Mouse (Mus musculus): ENCODE measurements around the gene Dpysl5. TPM values are rescaled to one million over a fixed set of nuclear protein-coding genes. Genes with fewer than 3 reads are reported as not detected.
"Not testable (repeated sequence)": the region's sequence is repeated elsewhere in the genome, so short reads cannot be mapped to it uniquely, and the experiment has no call there.

Gene Dpysl5
- polyA plus RNA-seq, 1 experiment from 2014 or later: 5.4 TPM

- H3K4me3 ChIP-seq; H3K9me3 ChIP-seq; H3K4me1 ChIP-seq; H3K27ac ChIP-seq; H3K27me3 ChIP-seq; ATAC-seq (ENCODE audit: insufficient number of reproducible peaks, low FRiP score, low TSS enrichment, low read depth); H3K4me2 ChIP-seq; H3K9ac ChIP-seq: not testable (repeated sequence)
- peaks cover 28% of the 10 kb centered on the region for H3K36me3 ChIP-seq
- 93% methylated on average over 3 of the region's 3 CpGs for WGBS
Observed at GRCm38 (mm10) chr5:30678069-30678468, 33.3 kb upstream of the Dpysl5 start.

- 94% methylated on average over 4 of the region's 4 CpGs for WGBS
- no peaks in the 10 kb centered on the region for H3K9me3 ChIP-seq
- no peaks in the 10 kb centered on the region for H3K27me3 ChIP-seq
- peaks cover 21% of the 10 kb centered on the region for H3K36me3 ChIP-seq
- no peak overlapping the region for H3K4me2 ChIP-seq
- no peaks in the 10 kb centered on the region for H3K4me1 ChIP-seq
- ATAC-seq (ENCODE audit: insufficient number of reproducible peaks, low FRiP score, low TSS enrichment, low read depth): no peak
- no peak overlapping the region for H3K9ac ChIP-seq
- H3K27ac ChIP-seq: no peak overlapping the region
- no peak overlapping the region for H3K4me3 ChIP-seq
Observed at GRCm38 (mm10) chr5:30678722-30679296, 32.6 kb upstream of the Dpysl5 start.

GRCm38 (mm10) chr5:30679593-30679992, 31.8 kb upstream of the Dpysl5 start:
- no peaks in the 10 kb centered on the region for H3K4me1 ChIP-seq
- 80% methylated on average over 5 of the region's 5 CpGs for WGBS
- no peak for ATAC-seq (ENCODE audit: insufficient number of reproducible peaks, low FRiP score, low TSS enrichment, low read depth)

GRCm38 (mm10) chr5:30681970-30682369, 29.4 kb upstream of the Dpysl5 start:
- 82% methylated on average over 5 of the region's 5 CpGs for WGBS

More at GRCm38 (mm10) chr5:30679593-30679992, 31.8 kb upstream of the Dpysl5 start:
- Histone ChIP-seq H3K4me2 (no peak overlapping the region), H3K9ac (no peak overlapping the region), H3K27me3 (no peaks in the 10 kb centered on the region), H3K27ac (no peak overlapping the region), H3K4me3 (no peak overlapping the region), H3K9me3 (no peaks in the 10 kb centered on the region), H3K36me3 (peaks cover 14% of the 10 kb centered on the region)

GRCm38 (mm10) chr5:30682967-30683600, 28.3 kb upstream of the Dpysl5 start:
- Histone ChIP-seq H3K9me3 (no peaks in the 10 kb centered on the region), H3K9ac (no peak overlapping the region)

More at GRCm38 (mm10) chr5:30681970-30682369, 29.4 kb upstream of the Dpysl5 start:
- no peaks in the 10 kb centered on the region for H3K4me1 ChIP-seq
- ATAC-seq (ENCODE audit: insufficient number of reproducible peaks, low FRiP score, low TSS enrichment, low read depth): no peak
- no peaks in the 10 kb centered on the region for H3K36me3 ChIP-seq
- H3K4me3 ChIP-seq: no peak overlapping the region
- no peak overlapping the region for H3K27ac ChIP-seq
- no peaks in the 10 kb centered on the region for H3K27me3 ChIP-seq
- H3K4me2 ChIP-seq: no peak overlapping the region
- H3K9ac ChIP-seq: no peak overlapping the region
- H3K9me3 ChIP-seq: no peaks in the 10 kb centered on the region

GRCm38 (mm10) chr5:30683993-30684392, 27.4 kb upstream of the Dpysl5 start:
- Histone ChIP-seq H3K9ac (no peak overlapping the region), H3K27ac (no peak overlapping the region), H3K4me2 (no peak overlapping the region), H3K4me3 (no peak overlapping the region), H3K9me3 (no peaks in the 10 kb centered on the region), H3K36me3 (no peaks in the 10 kb centered on the region), H3K27me3 (no peaks in the 10 kb centered on the region), H3K4me1 (no peaks in the 10 kb centered on the region)
- ATAC-seq (ENCODE audit: insufficient number of reproducible peaks, low FRiP score, low TSS enrichment, low read depth): no peak
- WGBS: 78% methylated on average over 3 of the region's 3 CpGs

More at GRCm38 (mm10) chr5:30682967-30683600, 28.3 kb upstream of the Dpysl5 start:
- Histone ChIP-seq H3K27ac (no peak overlapping the region), H3K4me3 (no peak overlapping the region), H3K4me1 (no peaks in the 10 kb centered on the region), H3K4me2 (no peak overlapping the region), H3K27me3 (no peaks in the 10 kb centered on the region), H3K36me3 (no peaks in the 10 kb centered on the region)
- no peak for ATAC-seq (ENCODE audit: insufficient number of reproducible peaks, low FRiP score, low TSS enrichment, low read depth)

- no peaks in the 10 kb centered on the region for H3K36me3 ChIP-seq
- H3K4me2 ChIP-seq: no peak overlapping the region
- H3K4me3 ChIP-seq: no peak overlapping the region
- no peak overlapping the region for H3K9ac ChIP-seq
- no peaks in the 10 kb centered on the region for H3K27me3 ChIP-seq
- 64% methylated on average over 3 of the region's 3 CpGs for WGBS
- H3K27ac ChIP-seq: no peak overlapping the region
- no peaks in the 10 kb centered on the region for H3K9me3 ChIP-seq
- H3K4me1 ChIP-seq: no peaks in the 10 kb centered on the region
- ATAC-seq (ENCODE audit: insufficient number of reproducible peaks, low FRiP score, low TSS enrichment, low read depth): no peak
Observed at GRCm38 (mm10) chr5:30686781-30687180, 24.6 kb upstream of the Dpysl5 start.

GRCm38 (mm10) chr5:30700361-30701000, 10.9 kb upstream of the Dpysl5 start:
- Histone ChIP-seq H3K9me3 (no peaks in the 10 kb centered on the region), H3K36me3 (no peaks in the 10 kb centered on the region), H3K4me2 (no peak overlapping the region), H3K4me3 (no peak overlapping the region), H3K27me3 (0 out of 2 replicates have a peak, but pooled peaks cover 4% of the 10 kb centered on the region), H3K9ac (no peak overlapping the region), H3K4me1 (no peaks in the 10 kb centered on the region), H3K27ac (no peak overlapping the region)
- WGBS: 79% methylated on average over 8 of the region's 8 CpGs
- ATAC-seq (ENCODE audit: insufficient number of reproducible peaks, low FRiP score, low TSS enrichment, low read depth): no peak

GRCm38 (mm10) chr5:30701373-30701772, 10.0 kb upstream of the Dpysl5 start:
- H3K4me1 ChIP-seq; H3K27me3 ChIP-seq; H3K9ac ChIP-seq; H3K9me3 ChIP-seq; H3K36me3 ChIP-seq; H3K27ac ChIP-seq; H3K4me3 ChIP-seq; ATAC-seq (ENCODE audit: insufficient number of reproducible peaks, low FRiP score, low TSS enrichment, low read depth); H3K4me2 ChIP-seq: not testable (repeated sequence)
- 59% methylated on average over 4 of the region's 4 CpGs for WGBS

- Histone ChIP-seq H3K9ac (no peak overlapping the region), H3K27ac (no peak overlapping the region), H3K9me3 (no peaks in the 10 kb centered on the region), H3K4me1 (no peaks in the 10 kb centered on the region), H3K4me3 (no peak overlapping the region), H3K27me3 (0 out of 2 replicates have a peak, but pooled peaks cover 4% of the 10 kb centered on the region), H3K4me2 (no peak overlapping the region), H3K36me3 (no peaks in the 10 kb centered on the region)
- no peak for ATAC-seq (ENCODE audit: insufficient number of reproducible peaks, low FRiP score, low TSS enrichment, low read depth)
- 83% methylated on average over 3 of the region's 3 CpGs for WGBS
Observed at GRCm38 (mm10) chr5:30701866-30702265, 9.5 kb upstream of the Dpysl5 start.

GRCm38 (mm10) chr5:30709744-30710383, 1.5 kb upstream of the Dpysl5 start:
- no peak for ATAC-seq (ENCODE audit: insufficient number of reproducible peaks, low FRiP score, low TSS enrichment, low read depth)
- Histone ChIP-seq H3K4me2 (no peak overlapping the region), H3K9me3 (no peaks in the 10 kb centered on the region), H3K27me3 (peaks cover 56% of the 10 kb centered on the region), H3K4me1 (peaks cover 29% of the 10 kb centered on the region), H3K9ac (no peak overlapping the region), H3K36me3 (no peaks in the 10 kb centered on the region), H3K27ac (no peak overlapping the region), H3K4me3 (no peak overlapping the region)
- WGBS: 11% methylated on average over 13 of the region's 13 CpGs

- 0 out of 2 replicates have a peak overlapping the region, but pooled peaks have one; percentile 52 for H3K4me3 ChIP-seq
- 18% methylated on average over 8 of the region's 8 CpGs for WGBS
Observed at GRCm38 (mm10) chr5:30710486-30710885, 878 bp upstream of the Dpysl5 start.

More at GRCm38 (mm10) chr5:30710486-30710885, 878 bp upstream of the Dpysl5 start:
- Histone ChIP-seq H3K27me3 (peaks cover 59% of the 10 kb centered on the region), H3K9ac (no peak overlapping the region), H3K27ac (no peak overlapping the region), H3K36me3 (no peaks in the 10 kb centered on the region), H3K4me1 (peaks cover 29% of the 10 kb centered on the region), H3K9me3 (no peaks in the 10 kb centered on the region), H3K4me2 (0 out of 2 replicates have a peak overlapping the region, but pooled peaks have one; percentile 94)
- no peak for ATAC-seq (ENCODE audit: insufficient number of reproducible peaks, low FRiP score, low TSS enrichment, low read depth)
